Mouse (Mus musculus) ES-Bruce4 (cell line): ENCODE measurements at regions not wholly inside any gene's neighbourhood (a gene's known extent, or its start where the extent isn't known, plus 50 kb on each side); places are given as distances from the start of the nearest gene placed in this dataset.

ENCODE experiments used
- H3K27ac ChIP-seq: 2 replicates; pipeline ENCODE4 v1.5.1; 2012; ENCODE audit warnings: low read length, inconsistent platforms; ENCODE audit not compliant: insufficient read depth
- H3K27me3 ChIP-seq: 2 replicates; pipeline ENCODE4 v1.6.1; 2012; ENCODE audit warnings: mild to moderate bottlenecking, low read length, inconsistent platforms; ENCODE audit not compliant: control insufficient read depth, poor library complexity, insufficient read depth, severe bottlenecking
- H3K36me3 ChIP-seq: 2 replicates; pipeline ENCODE4 v1.6.1; 2012; ENCODE audit warnings: inconsistent platforms, mild to moderate bottlenecking, low read length, moderate library complexity; ENCODE audit not compliant: control insufficient read depth, poor library complexity, insufficient read depth, severe bottlenecking
- H3K4me1 ChIP-seq: one replicate; pipeline ENCODE4 v1.8.1; 2011; ENCODE audit warnings: low read length; ENCODE audit not compliant: control insufficient read depth, insufficient read depth
- H3K4me3 ChIP-seq: 2 replicates; pipeline ENCODE4 v1.5.1; 2011; ENCODE audit warnings: low read depth, mild to moderate bottlenecking, low read length
- H3K9ac ChIP-seq: 2 replicates; pipeline ENCODE4 v1.6.1; 2012; ENCODE audit warnings: low read depth, mild to moderate bottlenecking, inconsistent platforms; ENCODE audit not compliant: poor library complexity, severe bottlenecking
- H3K9me3 ChIP-seq: replicated peaks from 2 replicates; pipeline ENCODE4 v1.6.1; 2012; ENCODE audit warnings: mild to moderate bottlenecking, low read length, inconsistent platforms; ENCODE audit not compliant: control insufficient read depth, poor library complexity, insufficient read depth, severe bottlenecking
- CTCF ChIP-seq: IDR thresholded peaks from one replicate; pipeline ENCODE4 v1.8.1; 2011; ENCODE audit warnings: low read depth, low read length
- EP300 ChIP-seq: IDR thresholded peaks from 2 replicates; pipeline ENCODE4 v1.6.1; 2011; ENCODE audit warnings: low read depth, low read length; ENCODE audit not compliant: insufficient read depth
- POLR2A ChIP-seq: IDR thresholded peaks from one replicate; pipeline ENCODE4 v1.8.1; 2011; ENCODE audit warnings: low read length; ENCODE audit not compliant: insufficient read depth

- Histone ChIP-seq H3K9ac (no peak overlapping the region), H3K36me3 (no peaks in the 10 kb centered on the region), H3K27me3 (no peaks in the 10 kb centered on the region), H3K4me1 (no peaks in the 10 kb centered on the region), H3K27ac (no peak overlapping the region), H3K9me3 (no peaks in the 10 kb centered on the region), H3K4me3 (no peak overlapping the region)
- TF ChIP-seq CTCF (no peak), EP300 (no peak), POLR2A (no peak)
Measured at GRCm38 (mm10) chr2:169412361-169412760, 175.2 kb downstream of the Gm11011 start.

GRCm38 (mm10) chr2:169410080-169410479 is 177.5 kb downstream of the Gm11011 start:
- no peaks in the 10 kb centered on the region for H3K36me3 ChIP-seq
- no peaks in the 10 kb centered on the region for H3K4me1 ChIP-seq
- no peaks in the 10 kb centered on the region for H3K27me3 ChIP-seq
- no peak overlapping the region for H3K4me3 ChIP-seq
- H3K9me3 ChIP-seq, result no peaks in the 10 kb centered on the region
- no peak overlapping the region for H3K27ac ChIP-seq
- TF ChIP-seq POLR2A (no peak), CTCF (no peak), EP300 (no peak)
- H3K9ac ChIP-seq, result no peak overlapping the region

- Histone ChIP-seq H3K9ac (no peak overlapping the region), H3K9me3 (no peaks in the 10 kb centered on the region), H3K27ac (no peak overlapping the region), H3K36me3 (no peaks in the 10 kb centered on the region), H3K4me1 (no peaks in the 10 kb centered on the region), H3K4me3 (no peak overlapping the region), H3K27me3 (no peaks in the 10 kb centered on the region)
- TF ChIP-seq EP300, result no peak
- no peak for TF ChIP-seq POLR2A
- TF ChIP-seq CTCF, result no peak
Measured at GRCm38 (mm10) chr2:169404908-169405690, 182.4 kb downstream of the Gm11011 start.

GRCm38 (mm10) chr2:169397758-169398157 is 189.8 kb downstream of the Gm11011 start:
- no peak overlapping the region for H3K27ac ChIP-seq
- no peak overlapping the region for H3K4me3 ChIP-seq

GRCm38 (mm10) chr2:169397013-169397412 is 190.5 kb downstream of the Gm11011 start:
- no peak for TF ChIP-seq EP300
- H3K4me1 ChIP-seq, result no peaks in the 10 kb centered on the region
- no peak overlapping the region for H3K9ac ChIP-seq
- no peaks in the 10 kb centered on the region for H3K27me3 ChIP-seq
- no peak overlapping the region for H3K27ac ChIP-seq
- no peaks in the 10 kb centered on the region for H3K36me3 ChIP-seq
- H3K4me3 ChIP-seq, result no peak overlapping the region
- no peaks in the 10 kb centered on the region for H3K9me3 ChIP-seq

More at GRCm38 (mm10) chr2:169397758-169398157, 189.8 kb downstream of the Gm11011 start:
- H3K36me3 ChIP-seq, result no peaks in the 10 kb centered on the region
- no peaks in the 10 kb centered on the region for H3K27me3 ChIP-seq
- no peaks in the 10 kb centered on the region for H3K9me3 ChIP-seq
- H3K4me1 ChIP-seq, result no peaks in the 10 kb centered on the region
- H3K9ac ChIP-seq, result no peak overlapping the region
- no peak for TF ChIP-seq CTCF
- no peak for TF ChIP-seq POLR2A
- TF ChIP-seq EP300, result no peak

- Histone ChIP-seq H3K4me3 (no peak overlapping the region), H3K9ac (no peak overlapping the region), H3K4me1 (no peaks in the 10 kb centered on the region)
Measured at GRCm38 (mm10) chr2:169396294-169396693, 191.3 kb downstream of the Gm11011 start.

More at GRCm38 (mm10) chr2:169396294-169396693, 191.3 kb downstream of the Gm11011 start:
- Histone ChIP-seq H3K36me3 (no peaks in the 10 kb centered on the region), H3K27me3 (no peaks in the 10 kb centered on the region), H3K9me3 (no peaks in the 10 kb centered on the region), H3K27ac (no peak overlapping the region)
- TF ChIP-seq CTCF, result no peak
- TF ChIP-seq EP300, result no peak
- no peak for TF ChIP-seq POLR2A
